ENCODE assay signal across 27 mouse cellular contexts in genomic region chr15:11483916-11484315, GRCm38 (mm10).
"Had no signal": no experiment of that assay in that cellular context is flagged by ENCODE, and none has a peak within 500 bp of the region (broad histone marks: within the 10 kb centered on the region; RNA-seq: fewer than 3 reads in every experiment).

No protein-coding gene starts in this region.

- H3K4me1 ChIP-seq: embryonic facial prominence, embryonic 10.5 days; embryonic facial prominence, embryonic 12.5 days; embryonic facial prominence, embryonic 13.5 days; embryonic facial prominence, embryonic 15.5 days; forebrain, embryonic 10.5 days; forebrain, embryonic 12.5 days; forebrain, embryonic 13.5 days had no signal

- H3K9ac ChIP-seq: embryonic facial prominence, embryonic 12.5 days; embryonic facial prominence, embryonic 13.5 days; embryonic facial prominence, embryonic 15.5 days; forebrain, embryonic 12.5 days; forebrain, embryonic 13.5 days; forebrain, embryonic 15.5 days; forebrain, postnatal 0 days had no signal

- H3K4me2 ChIP-seq: embryonic facial prominence, embryonic 12.5 days; embryonic facial prominence, embryonic 13.5 days; embryonic facial prominence, embryonic 15.5 days; forebrain, embryonic 12.5 days; forebrain, embryonic 13.5 days; forebrain, embryonic 15.5 days had no signal

- H3K27me3 ChIP-seq: embryonic facial prominence, embryonic 12.5 days; embryonic facial prominence, embryonic 13.5 days; embryonic facial prominence, embryonic 15.5 days; forebrain, embryonic 12.5 days; forebrain, embryonic 13.5 days; forebrain, embryonic 15.5 days had no signal

- H3K4me3 ChIP-seq: embryonic facial prominence, embryonic 10.5 days; embryonic facial prominence, embryonic 12.5 days; embryonic facial prominence, embryonic 13.5 days; embryonic facial prominence, embryonic 15.5 days; erythroblast, embryonic 14.5 days; forebrain, embryonic 10.5 days; forebrain, embryonic 12.5 days; forebrain, embryonic 13.5 days; forebrain, embryonic 15.5 days; gastrocnemius, adult 2 months; heart, adult 2 months had no signal

- DNase-seq: cerebellum, adult 2 months; cerebellum, adult 8-10 months; cerebellum, adult 9-10 months; cerebellum, adult 9-11 months; cerebellum, postnatal 10 days; cerebellum, postnatal 14 days; cerebellum, postnatal 25 days; cerebellum, postnatal 36 days; forebrain, postnatal 0 days; gastrocnemius, adult 2 months; gastrocnemius, postnatal 10 days; gastrocnemius, postnatal 14 days; gastrocnemius, postnatal 25 days; gastrocnemius, postnatal 36 days; heart, adult 18-20 months; heart, adult 2 months had no signal

- H3K27ac ChIP-seq: embryonic facial prominence, embryonic 10.5 days; embryonic facial prominence, embryonic 12.5 days; embryonic facial prominence, embryonic 13.5 days; embryonic facial prominence, embryonic 15.5 days; forebrain, embryonic 10.5 days; forebrain, embryonic 12.5 days; forebrain, embryonic 13.5 days; forebrain, embryonic 15.5 days; gastrocnemius, adult 2 months; heart, adult 2 months had no signal

- ATAC-seq: forebrain, embryonic 13.5 days; forebrain, embryonic 14.5 days; forebrain, embryonic 15.5 days; forebrain, embryonic 16.5 days; forebrain, postnatal 0 days had no signal

- H3K36me3 ChIP-seq: embryonic facial prominence, embryonic 10.5 days; embryonic facial prominence, embryonic 12.5 days; embryonic facial prominence, embryonic 13.5 days; embryonic facial prominence, embryonic 15.5 days; forebrain, embryonic 10.5 days; forebrain, embryonic 12.5 days; forebrain, embryonic 15.5 days had no signal

- H3K9me3 ChIP-seq: embryonic facial prominence, embryonic 10.5 days; embryonic facial prominence, embryonic 12.5 days; embryonic facial prominence, embryonic 13.5 days; embryonic facial prominence, embryonic 15.5 days; forebrain, embryonic 10.5 days; forebrain, embryonic 12.5 days; forebrain, embryonic 13.5 days; forebrain, embryonic 15.5 days had no signal
